Mouse (Mus musculus) myocyte (in vitro differentiated cells): ENCODE data around the gene Amfr.

ENCODE experiments used
- CEBPB ChIP-seq: IDR thresholded peaks from 2 replicates; pipeline ENCODE4 v1.6.1; 2011; ENCODE audit warnings: mild to moderate bottlenecking, moderate library complexity; ENCODE audit not compliant: poor library complexity, insufficient read depth, severe bottlenecking
- E2F4 ChIP-seq: IDR thresholded peaks from one replicate; pipeline ENCODE4 v1.6.1; 2011; ENCODE audit warnings: mild to moderate bottlenecking, control low read depth, moderate library complexity; ENCODE audit not compliant: insufficient read depth
- MAX ChIP-seq: IDR thresholded peaks from one replicate; pipeline ENCODE4 v1.6.1; 2011; ENCODE audit warnings: low read depth, mild to moderate bottlenecking, control low read depth
- MYOD1 ChIP-seq, 3 experiments: IDR thresholded peaks; one replicate each; pipeline ENCODE4 v1.6.1; 2011; ENCODE audit warnings: control low read depth in 2 of 3, low read depth in 2 of 3, mild to moderate bottlenecking in 2 of 3, moderate library complexity in 1 of 3; ENCODE audit not compliant: insufficient read length in 2 of 3, control insufficient read depth in 1 of 3
- MYOG ChIP-seq, 3 experiments: IDR thresholded peaks; one replicate each; pipeline ENCODE4 v1.6.1; 2011; ENCODE audit warnings: control low read depth in 2 of 3, low read depth in 2 of 3, mild to moderate bottlenecking in 2 of 3; ENCODE audit not compliant: insufficient read length in 2 of 3, control insufficient read depth in 1 of 3, insufficient read depth in 1 of 3
- POLR2A ChIP-seq: IDR thresholded peaks from one replicate; pipeline ENCODE4 v1.6.1; 2011; ENCODE audit warnings: low read depth, mild to moderate bottlenecking, control low read depth, moderate library complexity; ENCODE audit not compliant: insufficient read length
- POLR2AphosphoS2 ChIP-seq: IDR thresholded peaks from one replicate; pipeline ENCODE4 v1.6.1; 2011; ENCODE audit warnings: low read depth, control low read depth; ENCODE audit not compliant: insufficient read length
- REST ChIP-seq: IDR thresholded peaks from one replicate; pipeline ENCODE4 v1.6.1; 2011; ENCODE audit warnings: mild to moderate bottlenecking, control low read depth, moderate library complexity; ENCODE audit not compliant: insufficient read depth, insufficient read length
- SRF ChIP-seq: IDR thresholded peaks from one replicate; pipeline ENCODE4 v1.6.1; 2011; ENCODE audit warnings: low read depth; ENCODE audit not compliant: control insufficient read depth, insufficient read length
- TCF12 ChIP-seq: IDR thresholded peaks from one replicate; pipeline ENCODE4 v1.6.1; 2011; ENCODE audit warnings: mild to moderate bottlenecking, control low read depth; ENCODE audit not compliant: poor library complexity, insufficient read depth, severe bottlenecking
- TCF3 ChIP-seq: IDR thresholded peaks from one replicate; pipeline ENCODE4 v1.6.1; 2011; ENCODE audit warnings: low read depth, control low read depth; ENCODE audit not compliant: insufficient read length
- USF1 ChIP-seq: IDR thresholded peaks from one replicate; pipeline ENCODE4 v1.6.1; 2011; ENCODE audit warnings: low read depth, mild to moderate bottlenecking, control low read depth, moderate library complexity

- TF ChIP-seq POLR2A: no peak
- no peak for TF ChIP-seq USF1
- no peak for TF ChIP-seq TCF3
- no peak for TF ChIP-seq MAX
- no peak for TF ChIP-seq SRF
- no peak for TF ChIP-seq MYOD1 (IDR thresholded peaks at IDR 0.05; ENCODE audit: control insufficient read depth in 1 of 3, insufficient read length in 2 of 3, low read depth in 2 of 3)
- no peak for TF ChIP-seq E2F4
- TF ChIP-seq POLR2AphosphoS2: no peak
- no peak for TF ChIP-seq MYOG (IDR thresholded peaks at IDR 0.05; ENCODE audit: control insufficient read depth in 1 of 3, insufficient read depth in 1 of 3, insufficient read length in 2 of 3, low read depth in 2 of 3)
- no peak for TF ChIP-seq TCF12
- no peak for TF ChIP-seq CEBPB
- TF ChIP-seq REST: no peak
Measured at GRCm38 (mm10) chr8:93933288-93933687, 79.4 kb downstream of the Amfr start.
